Mouse (Mus musculus): Measurements from ENCODE around the gene Arl1.
"Not testable (repeated sequence)": the region's sequence is repeated elsewhere in the genome, so short reads cannot be mapped to it uniquely, and the experiment has no call there.

Arl1 gene

GRCm38 (mm10) chr10:88761524-88762212 is 31.0 kb downstream of the Arl1 start:
- peak; percentile 47 to 60 for DNase-seq (ENCODE audit: low spot score in 2 of 2)

GRCm38 (mm10) chr10:88765431-88766142 is 34.9 kb downstream of the Arl1 start:
- no peak for DNase-seq (ENCODE audit: low spot score in 2 of 2)

GRCm38 (mm10) chr10:88768961-88769360 is 38.3 kb downstream of the Arl1 start:
- DNase-seq (ENCODE audit: low spot score in 2 of 2): no peak

- no peak for DNase-seq (ENCODE audit: low spot score in 2 of 2)
Measured at GRCm38 (mm10) chr10:88769676-88770075, 39.0 kb downstream of the Arl1 start.

GRCm38 (mm10) chr10:88772965-88773364 is 42.3 kb downstream of the Arl1 start:
- DNase-seq (ENCODE audit: low spot score in 2 of 2): peak in 1 of 2 experiments; percentile 51

GRCm38 (mm10) chr10:88776206-88776605 is 45.5 kb downstream of the Arl1 start:
- DNase-seq (ENCODE audit: low spot score in 2 of 2): no peak

- DNase-seq (ENCODE audit: low spot score in 2 of 2): no peak
Measured at GRCm38 (mm10) chr10:88780716-88781115, 50.1 kb downstream of the Arl1 start.

GRCm38 (mm10) chr10:88783135-88783534 is 52.5 kb downstream of the Arl1 start:
- DNase-seq (ENCODE audit: low spot score in 2 of 2): not testable (repeated sequence)

- no peak for DNase-seq (ENCODE audit: low spot score in 2 of 2)
Measured at GRCm38 (mm10) chr10:88783941-88784340, 53.3 kb downstream of the Arl1 start.

GRCm38 (mm10) chr10:88784513-88784931 is 53.9 kb downstream of the Arl1 start:
- no peak for DNase-seq (ENCODE audit: low spot score in 2 of 2)

- DNase-seq (ENCODE audit: low spot score in 2 of 2): no peak
Measured at GRCm38 (mm10) chr10:88793671-88794070, 63.0 kb downstream of the Arl1 start.
